Mouse (Mus musculus) left cerebral cortex, postnatal 4 days (tissue): ENCODE measurements around the gene Pum2. TPM values are rescaled to one million over a fixed set of nuclear protein-coding genes. Genes with fewer than 3 reads are reported as not detected.

ENCODE experiments used
- DNase-seq: peaks from one replicate; pipeline ENCODE4 v3.0.0-alpha.2; 2022
- intact Hi-C: fragments of 180-260 bp; cut with DNase I; formaldehyde crosslinking; loops from one replicate; pipeline ENCODE4 v1.15.1; 2025
- total RNA-seq, 2 experiments: library from RNA; stranded (reverse); gene quantifications; 2 replicates each; pipeline ENCODE4 v1.2.3; 2021

Gene Pum2
- total RNA-seq, 2 experiments from 2014 or later: 183 to 192 TPM

DNA sequence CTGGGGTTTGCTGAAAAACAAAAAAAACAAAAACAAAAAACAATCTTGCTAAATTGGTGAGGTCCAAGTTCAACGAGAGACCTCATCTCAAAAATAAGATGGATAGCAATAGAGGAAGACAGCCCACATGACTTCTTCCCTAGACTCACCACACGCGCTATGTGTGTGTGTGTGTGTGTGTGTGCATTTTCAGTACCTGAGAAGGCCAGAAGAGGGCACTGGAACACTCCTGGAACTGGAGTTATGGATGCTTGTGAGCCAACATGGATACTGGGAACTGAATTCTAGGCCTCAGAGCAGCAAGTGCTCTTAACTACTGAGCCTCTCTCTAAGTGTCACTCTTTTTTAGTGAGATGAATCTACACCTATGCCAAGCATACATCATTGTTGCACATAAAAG lies 84.1 kb downstream of the Pum2 start:
- DNase-seq: no peak
- intact Hi-C loops: loop anchor here (10.0 kb wide), 1 partner anchor 237 kb away; no protein-coding TSS in a partner anchor

GRCm38 (mm10) chr12:8759115-8759514 lies 85.2 kb downstream of the Pum2 start:
- DNase-seq: no peak
- intact Hi-C loops: loop anchor here (10.0 kb wide), 1 partner anchor 236 kb away; no protein-coding TSS in a partner anchor

GRCm38 (mm10) chr12:8759779-8760178 lies 85.8 kb downstream of the Pum2 start:
- no peak for DNase-seq
- intact Hi-C loops: loop anchor here (10.0 kb wide), 1 partner anchor 235 kb away; no protein-coding TSS in a partner anchor

- DNase-seq: no peak
- intact Hi-C loops: no loop called here
Observed at GRCm38 (mm10) chr12:8760561-8760960, 86.6 kb downstream of the Pum2 start.

DNA sequence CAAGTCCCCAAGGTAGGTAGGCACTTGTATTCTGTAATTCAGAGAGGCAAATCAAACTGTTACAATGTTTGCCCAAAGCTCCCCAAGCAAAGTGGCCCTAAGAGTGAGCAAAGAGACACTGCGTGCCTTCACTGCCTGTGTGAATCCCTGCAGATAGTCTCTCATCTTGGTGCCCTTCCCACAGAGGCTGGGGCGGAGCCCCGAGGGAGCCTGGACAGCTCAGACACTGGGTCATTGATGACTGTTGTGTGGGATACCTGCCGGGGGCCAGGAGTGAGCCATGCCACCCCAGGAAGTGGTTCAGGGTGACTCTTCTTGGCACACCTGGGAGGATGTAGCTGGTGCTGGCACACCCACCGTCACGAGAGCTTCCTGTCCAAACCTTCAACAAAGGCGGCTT lies 87.1 kb downstream of the Pum2 start:
- intact Hi-C loops: no loop called here
- DNase-seq: no peak

- DNase-seq: no peak
- intact Hi-C loops: no loop called here
Observed at GRCm38 (mm10) chr12:8762667-8763066, 88.7 kb downstream of the Pum2 start.

- DNase-seq: no peak
- intact Hi-C loops: no loop called here
Observed at GRCm38 (mm10) chr12:8764221-8764930, 90.4 kb downstream of the Pum2 start.

- DNase-seq: peak; percentile 87
- intact Hi-C loops: loop anchor here (2.0 kb wide), 1 partner anchor 152 kb away; no protein-coding TSS in a partner anchor
Observed at GRCm38 (mm10) chr12:8770946-8771843, 97.3 kb downstream of the Pum2 start, which contains the start of gene Sdc1. TSS of gene Sdc1 (plus strand) at chr12:8771323.

GRCm38 (mm10) chr12:8771844-8772380 lies 98.0 kb downstream of the Pum2 start:
- intact Hi-C loops: loop anchor here (2.0 kb wide), 1 partner anchor 151 kb away; no protein-coding TSS in a partner anchor
- peak; percentile 20 for DNase-seq

DNA sequence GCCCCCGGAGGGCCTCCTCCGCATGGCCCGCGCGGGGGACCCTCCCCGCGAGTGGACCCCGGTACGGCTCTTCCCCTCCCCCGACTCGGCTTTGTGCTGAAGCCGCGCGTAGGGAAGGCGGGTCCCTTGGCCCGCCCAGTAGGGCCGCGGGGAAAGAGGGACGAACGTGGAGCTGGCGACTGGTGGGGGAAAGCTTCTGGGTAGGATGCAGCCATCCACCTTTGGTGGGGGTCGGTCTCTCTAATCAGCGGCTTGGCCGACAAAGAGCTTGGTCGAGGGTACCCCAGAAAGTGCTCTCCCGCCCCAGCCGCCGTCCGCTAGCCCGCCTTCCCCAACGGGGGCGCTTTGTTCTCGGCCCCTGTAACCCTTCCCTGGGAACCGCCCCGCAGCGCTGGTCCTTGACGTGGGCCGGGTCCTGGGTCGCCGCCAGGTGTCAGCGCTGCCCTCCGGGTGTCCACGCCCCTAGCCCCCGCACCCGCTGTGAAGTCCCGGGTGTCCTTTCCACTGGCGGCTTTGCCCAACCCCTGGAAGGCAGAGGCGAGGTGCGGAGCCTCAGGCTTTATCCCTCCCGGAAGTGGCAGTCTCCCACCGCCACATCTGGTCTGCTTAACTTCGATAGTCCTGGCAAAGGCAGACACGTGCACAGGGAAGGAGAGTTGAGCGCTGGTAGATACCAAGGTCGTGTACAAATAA lies 98.7 kb downstream of the Pum2 start:
- intact Hi-C loops: no loop called here
- DNase-seq: peak; percentile 50

DNA sequence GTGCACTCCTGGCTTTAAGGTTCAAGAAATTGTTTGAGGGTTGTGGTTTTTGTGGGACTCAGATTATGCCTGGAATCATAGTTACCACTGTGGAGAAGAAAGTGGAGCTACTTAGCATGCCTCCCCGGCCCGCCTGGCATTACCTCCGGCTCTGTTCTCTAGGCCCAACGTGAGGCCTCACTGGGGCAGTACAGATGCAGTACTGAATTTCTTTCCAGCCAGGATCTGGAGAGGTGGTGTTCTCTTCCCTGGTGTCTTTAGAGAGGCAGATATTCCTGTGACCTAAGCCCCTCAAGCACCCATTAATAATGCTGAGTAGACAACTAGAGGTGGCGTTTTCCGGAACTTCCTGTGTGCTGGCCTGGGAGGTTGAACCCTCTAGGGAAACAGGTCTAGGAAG lies 99.4 kb downstream of the Pum2 start:
- intact Hi-C loops: no loop called here
- no peak for DNase-seq

- intact Hi-C loops: no loop called here
- DNase-seq: no peak
Observed at GRCm38 (mm10) chr12:8774183-8774582, 100.2 kb downstream of the Pum2 start.

- intact Hi-C loops: no loop called here
- no peak for DNase-seq
Observed at GRCm38 (mm10) chr12:8776206-8776605, 102.3 kb downstream of the Pum2 start.

GRCm38 (mm10) chr12:8776741-8777140 lies 102.8 kb downstream of the Pum2 start:
- intact Hi-C loops: no loop called here

GRCm38 (mm10) chr12:8778106-8778505 lies 104.2 kb downstream of the Pum2 start:
- intact Hi-C loops: no loop called here
- DNase-seq: no peak

More at GRCm38 (mm10) chr12:8776741-8777140, 102.8 kb downstream of the Pum2 start:
- DNase-seq: no peak

GRCm38 (mm10) chr12:8779851-8780250 lies 105.9 kb downstream of the Pum2 start:
- DNase-seq: no peak
- intact Hi-C loops: no loop called here

- intact Hi-C loops: no loop called here
- DNase-seq: no peak
Observed at GRCm38 (mm10) chr12:8781121-8781520, 107.2 kb downstream of the Pum2 start.

- peak; percentile 52 for DNase-seq
- intact Hi-C loops: no loop called here
Observed at GRCm38 (mm10) chr12:8781681-8782378, 107.9 kb downstream of the Pum2 start.

DNA sequence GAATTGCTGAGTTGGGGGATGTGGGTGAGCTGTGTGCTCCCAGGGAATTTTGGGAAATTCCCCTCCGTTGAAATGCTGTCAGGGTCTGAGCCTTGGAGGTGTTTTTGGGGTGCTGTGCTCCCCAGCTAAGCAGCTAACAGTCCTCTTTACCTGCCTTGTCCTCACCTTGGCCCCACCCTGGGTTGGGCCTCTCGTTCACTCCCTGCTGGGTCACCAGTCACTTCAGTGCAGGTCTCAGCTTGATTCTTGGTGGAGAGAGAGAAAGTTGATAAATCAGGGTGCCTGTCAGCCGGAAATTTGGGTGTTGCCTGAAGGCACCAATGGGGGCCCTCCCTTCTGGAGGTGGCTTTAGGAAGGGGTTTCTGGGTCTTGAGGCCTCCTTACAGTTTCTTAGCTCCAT lies 108.6 kb downstream of the Pum2 start:
- intact Hi-C loops: no loop called here
- DNase-seq: no peak

- DNase-seq: no peak
Observed at GRCm38 (mm10) chr12:8784189-8784588, 110.3 kb downstream of the Pum2 start.

More at GRCm38 (mm10) chr12:8784189-8784588, 110.3 kb downstream of the Pum2 start:
- intact Hi-C loops: no loop called here
